Mouse (Mus musculus): ENCODE data around the gene Tmem120b.

Gene Tmem120b

GRCm38 (mm10) chr5:123068115-123068514, at the start of gene Tmem120b:
Gene Tmem120b, plus strand, starts transcription at chr5:123068415.
- DNase-seq (ENCODE audit: low read depth, low spot score) = no peak

GRCm38 (mm10) chr5:123019336-123020016, 48.7 kb upstream of the Tmem120b start:
- peak; percentile 51 for DNase-seq (ENCODE audit: low read depth, low spot score)

DNA sequence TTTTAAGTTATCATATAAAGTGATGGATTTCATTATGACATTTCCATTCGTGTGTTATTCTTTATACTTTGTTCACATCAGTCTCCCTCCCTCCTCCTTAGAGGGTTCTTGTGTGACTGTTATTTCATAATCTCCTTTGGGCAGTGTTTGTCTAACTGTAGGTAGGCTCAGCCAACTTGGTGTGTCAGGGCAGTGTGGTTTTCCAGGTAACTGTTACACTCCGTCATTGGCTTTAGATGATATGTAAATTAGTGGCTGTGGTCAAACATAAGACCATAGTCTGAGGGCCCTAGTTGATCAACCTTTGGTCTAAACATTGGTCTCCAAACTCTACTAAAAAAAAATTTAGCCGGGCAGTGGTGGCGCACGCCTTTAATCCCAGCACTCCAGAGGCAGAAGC, 47.8 kb upstream of the Tmem120b start:
- DNase-seq (ENCODE audit: low read depth, low spot score) = no peak

GRCm38 (mm10) chr5:123021438-123021837, 46.8 kb upstream of the Tmem120b start:
- no peak for DNase-seq (ENCODE audit: low read depth, low spot score)

DNA sequence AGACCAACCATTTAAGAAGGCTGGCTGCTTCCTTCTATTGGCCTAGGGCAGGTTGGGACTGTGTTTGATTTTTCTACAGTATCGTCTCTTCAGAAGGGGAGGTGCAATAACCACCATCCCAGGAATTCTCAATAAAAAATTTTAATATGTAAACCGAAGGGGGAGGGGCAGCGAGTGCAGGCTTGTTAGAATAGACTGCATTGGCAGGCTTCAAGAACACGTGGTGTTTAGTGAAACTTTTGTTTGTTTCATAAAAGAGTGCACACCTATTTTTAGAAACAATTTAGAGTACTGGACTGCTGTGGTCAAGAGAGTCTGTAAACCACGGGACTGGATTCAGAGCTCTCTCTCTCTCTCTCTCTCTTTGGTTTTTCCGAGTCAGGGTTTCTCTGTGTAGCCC, 45.2 kb upstream of the Tmem120b start:
- DNase-seq (ENCODE audit: low read depth, low spot score) = no peak

DNA sequence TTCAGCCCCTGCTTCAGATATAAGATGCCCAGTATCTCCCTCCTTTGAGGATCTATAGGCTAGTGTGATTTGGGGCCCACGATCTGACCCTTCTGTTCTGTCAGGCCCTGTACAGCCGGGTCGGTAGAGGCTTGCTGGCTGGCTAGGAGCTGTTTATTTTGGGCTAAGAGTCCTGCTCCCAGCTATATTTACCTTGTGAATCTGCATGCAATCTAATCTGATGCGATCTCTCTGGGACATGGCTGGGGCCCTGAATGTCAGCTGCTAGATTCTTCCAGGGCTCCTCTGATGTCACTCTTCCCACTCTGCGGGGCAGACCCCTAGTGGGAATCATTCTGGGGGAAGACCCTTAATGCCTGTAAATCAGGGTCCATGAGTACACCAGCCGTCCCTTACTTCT, 43.9 kb upstream of the Tmem120b start:
- DNase-seq (ENCODE audit: low read depth, low spot score) = no peak

DNA sequence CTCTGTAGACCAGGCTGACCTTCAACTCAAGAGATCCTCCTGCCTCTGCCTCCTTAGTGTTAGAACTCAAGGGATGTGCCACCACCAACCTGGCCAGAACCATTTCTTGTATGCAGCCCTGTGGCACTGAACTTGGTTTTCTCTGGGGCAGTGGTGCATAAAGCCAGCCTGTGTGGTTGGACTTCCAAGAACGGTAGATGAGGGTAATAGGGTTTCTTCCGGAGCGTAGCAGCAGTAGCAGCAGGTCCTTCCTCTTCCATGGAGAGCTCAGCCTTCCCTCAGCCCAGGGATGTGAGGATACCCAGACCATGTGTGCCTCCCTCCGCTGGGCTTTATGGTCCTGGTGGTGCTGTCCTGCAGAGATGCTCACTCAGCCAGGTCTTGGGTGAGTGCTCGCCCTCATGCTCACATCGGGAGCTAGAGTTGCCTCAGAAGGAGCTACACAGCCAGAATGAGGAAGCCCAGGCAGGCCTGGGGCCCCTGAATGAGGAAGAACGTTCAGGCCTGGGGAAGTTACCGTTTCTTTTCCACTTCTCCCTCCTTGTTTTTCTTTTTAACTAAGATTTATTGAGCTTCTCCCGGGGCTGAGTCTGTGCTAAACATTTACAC, 43.1 kb upstream of the Tmem120b start:
- DNase-seq (ENCODE audit: low read depth, low spot score) = no peak

- DNase-seq (ENCODE audit: low read depth, low spot score) = no peak
Observed at GRCm38 (mm10) chr5:123026414-123026813, 41.8 kb upstream of the Tmem120b start.

DNA sequence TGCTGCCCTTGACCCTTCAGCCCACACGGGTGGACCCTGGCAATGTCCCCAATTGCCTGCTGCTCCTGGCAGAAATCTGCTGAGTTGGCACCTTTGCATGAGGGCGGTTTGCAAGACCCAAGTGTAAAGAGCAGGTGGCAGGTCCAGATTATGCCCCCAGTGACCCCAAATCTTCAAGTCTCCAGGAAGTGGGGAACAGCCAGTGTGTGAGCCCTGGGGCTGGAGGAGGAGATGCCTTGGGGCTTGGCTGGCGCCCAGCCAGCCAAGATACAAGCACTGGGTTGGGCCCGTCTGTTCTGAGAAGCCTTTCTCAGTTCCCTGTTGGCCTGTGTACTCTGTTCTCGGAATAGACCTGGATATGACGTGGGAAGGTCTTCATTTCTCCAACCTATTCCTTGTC, 40.8 kb upstream of the Tmem120b start:
- DNase-seq (ENCODE audit: low read depth, low spot score) = no peak

- DNase-seq (ENCODE audit: low read depth, low spot score) = no peak
Observed at GRCm38 (mm10) chr5:123029729-123030128, 38.5 kb upstream of the Tmem120b start.

DNA sequence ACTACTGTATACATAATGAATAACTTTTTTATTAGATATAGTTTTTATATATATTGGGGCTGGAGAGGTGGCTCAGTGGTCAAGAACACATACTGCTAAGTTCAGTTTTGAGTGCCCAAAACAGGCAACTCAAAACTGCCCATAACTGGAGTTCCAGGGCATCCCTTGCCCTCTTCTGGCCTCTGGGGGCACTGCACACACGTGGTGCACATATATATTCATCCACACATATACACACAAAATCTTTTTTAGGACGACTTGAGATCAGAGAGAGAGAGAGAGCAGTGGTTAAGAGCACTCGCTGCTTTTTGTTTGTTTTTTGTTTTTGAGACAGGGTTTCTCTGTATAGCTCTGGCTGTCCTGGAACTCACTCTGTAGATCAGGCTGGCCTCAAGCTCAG, 36.9 kb upstream of the Tmem120b start:
- no peak for DNase-seq (ENCODE audit: low read depth, low spot score)

DNA sequence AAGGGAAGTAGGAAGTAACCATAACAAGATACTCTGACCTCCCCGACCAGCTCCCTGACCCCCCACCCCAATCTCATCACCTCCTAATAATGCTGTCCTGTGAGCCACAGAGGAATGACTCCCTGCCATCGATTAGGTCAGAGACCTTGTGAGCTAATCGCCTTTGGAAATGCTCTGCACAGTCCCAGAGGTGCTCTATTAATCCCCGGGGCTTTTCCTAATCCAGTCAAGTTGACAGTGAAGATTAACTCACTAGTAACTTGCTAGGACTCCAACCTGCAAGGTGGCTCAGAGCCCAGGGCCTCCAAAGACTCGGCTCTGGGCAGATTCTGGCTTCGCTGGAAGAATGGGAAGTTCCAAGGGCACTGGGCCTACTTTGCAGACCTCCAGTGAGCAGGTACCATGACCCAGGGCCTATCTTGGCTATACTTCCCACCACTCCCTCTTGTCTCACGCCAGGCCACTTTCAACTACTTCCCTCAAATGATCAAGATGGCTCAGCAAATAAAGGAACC, 34.5 kb upstream of the Tmem120b start:
- no peak for DNase-seq (ENCODE audit: low read depth, low spot score)

- DNase-seq (ENCODE audit: low read depth, low spot score) = no peak
Observed at GRCm38 (mm10) chr5:123035089-123035488, 33.1 kb upstream of the Tmem120b start.

DNA sequence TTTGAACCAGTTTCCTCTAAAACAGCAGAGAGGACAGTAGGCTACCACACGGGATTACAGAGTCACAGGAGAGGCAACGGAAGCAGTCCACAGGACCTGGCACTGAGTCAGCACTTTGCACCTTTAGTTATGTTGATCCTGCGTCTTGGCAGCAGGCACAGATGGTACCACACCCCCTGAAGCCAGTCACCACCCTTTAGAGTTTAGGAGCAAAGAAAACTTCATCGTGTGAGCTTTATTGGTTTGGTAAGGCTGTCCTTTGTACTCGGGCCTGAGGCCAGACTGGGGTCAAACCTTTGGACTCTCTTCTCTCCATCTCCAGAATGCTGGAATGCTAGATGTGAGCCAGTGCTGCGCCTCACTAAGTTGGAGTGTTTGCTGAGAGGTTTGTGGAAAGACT, 32.7 kb upstream of the Tmem120b start:
- no peak for DNase-seq (ENCODE audit: low read depth, low spot score)

DNA sequence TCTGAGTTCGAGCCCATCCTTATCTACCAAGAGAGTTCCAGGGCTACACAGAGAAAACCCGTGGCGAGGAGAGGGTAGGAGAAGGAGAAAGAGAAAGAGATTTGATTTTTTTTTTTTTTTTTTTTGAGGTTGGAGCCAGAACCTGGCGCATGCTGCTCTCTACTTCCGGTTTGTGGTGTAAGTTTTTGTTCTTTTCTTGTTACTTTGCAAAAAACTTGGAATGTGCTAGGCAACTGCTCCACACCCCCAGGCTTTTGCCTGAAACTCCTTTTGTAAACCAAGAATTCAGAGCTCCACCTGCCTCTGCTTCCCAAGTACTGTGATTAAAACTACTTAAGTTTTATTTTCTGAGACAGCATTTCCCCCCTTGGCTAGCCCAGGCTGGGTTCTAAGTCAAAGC, 30.1 kb upstream of the Tmem120b start:
- no peak for DNase-seq (ENCODE audit: low read depth, low spot score)

DNA sequence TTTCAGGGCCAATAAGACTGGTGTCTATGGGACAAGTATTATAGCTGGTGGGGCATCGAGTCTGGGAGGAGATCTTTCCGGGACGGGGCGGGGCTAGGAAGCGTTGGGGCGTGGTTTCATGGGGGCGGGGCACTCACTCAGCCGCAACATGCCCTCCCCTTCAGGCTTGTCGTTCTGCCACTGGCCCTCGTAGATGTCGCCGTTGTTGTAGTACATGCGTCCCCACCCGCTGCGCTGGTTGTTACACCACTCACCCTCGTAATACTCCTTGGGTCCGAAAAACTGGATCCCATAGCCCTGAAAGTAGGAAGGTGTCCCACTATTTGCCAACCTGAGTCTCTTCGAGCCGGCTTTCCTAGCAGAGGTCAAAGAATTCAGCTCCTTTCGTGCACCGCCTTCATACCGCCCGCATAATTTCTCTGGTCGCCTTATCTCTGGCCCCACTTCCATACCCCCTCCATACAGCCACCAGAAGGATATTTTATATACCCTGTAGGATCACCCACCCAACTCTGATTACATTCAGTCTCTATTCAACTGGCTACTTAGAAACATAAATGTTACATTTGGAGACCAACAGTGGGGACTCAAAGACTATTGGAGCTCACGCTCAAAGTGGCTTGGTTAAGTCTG, 29.0 kb upstream of the Tmem120b start:
- DNase-seq (ENCODE audit: low read depth, low spot score) = peak; percentile 35

- no peak for DNase-seq (ENCODE audit: low read depth, low spot score)
Observed at GRCm38 (mm10) chr5:123040796-123041195, 27.4 kb upstream of the Tmem120b start.

- DNase-seq (ENCODE audit: low read depth, low spot score) = no peak
Observed at GRCm38 (mm10) chr5:123043856-123044255, 24.4 kb upstream of the Tmem120b start.

DNA sequence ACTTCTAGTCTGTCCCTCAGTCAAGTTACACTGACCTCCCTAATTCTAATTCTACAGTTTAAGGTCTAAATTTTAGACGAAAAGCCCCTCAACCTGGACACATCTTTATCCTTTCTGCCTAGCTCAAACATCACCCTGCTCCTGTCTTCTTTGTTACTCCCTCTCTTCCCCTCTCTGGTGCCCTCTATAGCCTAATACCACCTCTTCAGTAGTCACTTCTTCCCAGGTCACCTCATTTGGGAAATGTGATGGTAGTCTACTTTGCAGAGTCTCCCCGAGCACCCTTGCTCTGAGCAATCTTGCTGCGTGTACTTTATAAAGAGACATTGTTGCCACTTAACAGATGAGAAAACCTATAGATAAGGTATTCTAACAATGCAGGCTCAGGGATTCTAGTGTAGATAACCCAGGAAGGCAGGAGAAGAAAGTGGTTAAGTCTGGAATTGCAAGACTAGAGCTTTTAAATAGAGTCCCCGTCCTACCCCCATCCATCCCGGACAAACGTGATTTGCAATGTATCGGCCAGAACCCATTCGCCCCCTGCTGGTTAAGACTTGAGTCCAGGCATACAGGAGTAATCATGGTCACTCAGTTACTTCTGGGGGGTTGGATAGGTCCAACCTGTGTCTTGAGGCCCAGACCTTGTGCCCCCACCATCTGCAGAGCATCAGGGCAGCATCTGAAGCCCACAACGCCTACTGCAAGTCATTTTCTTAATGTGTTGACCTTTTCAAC, 22.5 kb upstream of the Tmem120b start:
- DNase-seq (ENCODE audit: low read depth, low spot score) = peak; percentile 81

- no peak for DNase-seq (ENCODE audit: low read depth, low spot score)
Observed at GRCm38 (mm10) chr5:123046916-123047315, 21.3 kb upstream of the Tmem120b start, which contains the start of gene Morn3. Gene Morn3, minus strand, starts transcription at chr5:123047016.

GRCm38 (mm10) chr5:123049271-123049670, 18.9 kb upstream of the Tmem120b start:
- DNase-seq (ENCODE audit: low read depth, low spot score) = peak; percentile 63

GRCm38 (mm10) chr5:123050918-123051317, 17.3 kb upstream of the Tmem120b start:
- peak; percentile 44 for DNase-seq (ENCODE audit: low read depth, low spot score)

Data from brain, adult 2 months (tissue).